Mouse (Mus musculus): Measurements from ENCODE around the gene Vstm5. TPM values are rescaled to one million over a fixed set of nuclear protein-coding genes. Genes with fewer than 3 reads are reported as not detected.
"Not testable (repeated sequence)": the region's sequence is repeated elsewhere in the genome, so short reads cannot be mapped to it uniquely, and the experiment has no call there.

Vstm5 gene
- polyA plus RNA-seq, 1 experiment from 2014 or later: 28.4 TPM

GRCm38 (mm10) chr9:15301399-15301798, 62.6 kb downstream of the Vstm5 start:
- no peak for ATAC-seq (ENCODE audit: low FRiP score, low read depth)
- Histone ChIP-seq H3K4me3 (no peak overlapping the region), H3K9ac (no peak overlapping the region), H3K36me3 (peaks cover 5% of the 10 kb centered on the region; the same call in 1 of the 2 replicates), H3K27me3 (no peaks in the 10 kb centered on the region), H3K4me2 (no peak overlapping the region), H3K27ac (replicated peaks) (0 out of 2 replicates have a peak overlapping the region, but pooled peaks have one; percentile 42), H3K9me3 (no peaks in the 10 kb centered on the region), H3K4me1 (replicated peaks) (peaks cover 16% of the 10 kb centered on the region; the same call in 1 of the 2 replicates)
- WGBS: 65% methylated on average over 6 of the region's 6 CpGs

DNA sequence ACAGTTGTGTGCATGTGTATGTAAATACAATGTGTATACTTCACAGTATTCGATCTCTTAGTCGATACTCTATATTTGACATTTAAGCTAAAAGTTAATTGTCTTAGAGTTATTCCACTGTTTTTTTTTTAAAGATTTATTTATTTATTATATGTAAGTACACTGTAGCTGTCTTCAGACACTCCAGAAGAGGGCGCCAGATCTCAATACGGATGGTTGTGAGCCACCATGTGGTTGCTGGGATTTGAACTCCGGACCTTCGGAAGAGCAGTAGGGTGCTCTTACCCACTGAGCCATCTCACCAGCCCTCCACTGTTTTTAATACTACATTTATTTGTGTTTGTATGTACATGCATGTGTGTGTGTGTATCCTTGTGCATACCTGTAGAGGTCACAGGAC, 63.2 kb downstream of the Vstm5 start:
- ATAC-seq (ENCODE audit: low FRiP score, low read depth): not testable (repeated sequence)

GRCm38 (mm10) chr9:15302881-15303280, 64.0 kb downstream of the Vstm5 start:
- Histone ChIP-seq H3K4me1 (replicated peaks) (peaks cover 30% of the 10 kb centered on the region), H3K9ac (no peak overlapping the region), H3K4me2 (no peak overlapping the region), H3K27me3 (no peaks in the 10 kb centered on the region), H3K4me3 (no peak overlapping the region), H3K27ac (replicated peaks) (no peak overlapping the region), H3K9me3 (no peaks in the 10 kb centered on the region), H3K36me3 (no peaks in the 10 kb centered on the region)
- no peak for ATAC-seq (ENCODE audit: low FRiP score, low read depth)
- 67% methylated on average over 2 of the region's 2 CpGs for WGBS

More for the DNA sequence above, 63.2 kb downstream of the Vstm5 start:
- H3K4me3 ChIP-seq; H3K27me3 ChIP-seq; H3K9me3 ChIP-seq; H3K36me3 ChIP-seq; H3K4me2 ChIP-seq; H3K27ac ChIP-seq (replicated peaks); H3K9ac ChIP-seq: not testable (repeated sequence)
- 82% methylated on average over 6 of the region's 6 CpGs for WGBS
- H3K4me1 ChIP-seq (replicated peaks): peaks cover 21% of the 10 kb centered on the region

DNA sequence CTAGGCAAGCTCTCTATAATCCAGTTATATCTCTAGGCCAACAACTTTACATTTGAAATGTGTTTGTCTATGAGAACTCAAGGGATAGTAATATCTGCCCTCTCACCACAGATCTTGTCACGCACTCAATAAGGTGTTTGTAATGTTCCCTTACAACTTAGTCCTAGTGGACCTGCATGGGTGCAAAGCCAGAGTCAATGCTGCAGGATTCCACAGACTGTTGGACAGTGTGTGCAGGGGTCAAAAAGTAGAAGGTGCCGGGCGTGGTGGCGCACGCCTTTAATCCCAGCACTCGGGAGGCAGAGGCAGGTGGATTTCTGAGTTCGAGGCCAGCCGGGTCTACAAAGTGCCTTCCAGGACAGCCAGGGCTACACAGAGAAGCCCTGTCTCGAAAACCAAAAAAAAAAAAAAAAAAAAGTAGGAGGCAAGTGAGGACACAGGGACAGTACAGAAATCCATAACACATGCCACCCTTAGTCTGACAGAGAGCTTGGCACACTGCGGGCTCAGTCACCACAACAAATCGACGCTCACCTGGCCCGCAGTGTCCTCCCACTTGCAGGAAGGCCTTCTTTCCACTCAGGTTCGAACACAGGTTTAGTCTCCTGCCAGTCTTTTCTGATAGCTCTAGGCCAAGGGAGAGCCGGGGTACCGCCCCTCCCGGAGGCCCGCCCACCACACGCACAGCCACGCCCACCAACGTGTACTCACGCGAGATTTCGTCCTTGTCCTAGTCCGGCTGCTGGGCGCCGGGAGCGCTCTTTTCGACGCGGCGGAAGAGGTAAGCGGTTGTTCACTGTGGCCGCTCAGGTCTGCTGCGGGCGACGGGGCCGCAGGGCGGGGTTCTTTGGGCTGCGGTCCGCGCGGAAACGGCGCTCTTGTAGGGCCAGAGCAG, 66.9 kb downstream of the Vstm5 start, which contains the start of gene Taf1d:
Taf1d (plus strand) TSS at position 712 of the 895 bp plus-strand sequence.
- ATAC-seq (ENCODE audit: low FRiP score, low read depth): peak; percentile 99
- 13% methylated on average over 45 of the region's 45 CpGs for WGBS
- H3K4me2 ChIP-seq: peak within 1 kb of the TSS; percentile 87

GRCm38 (mm10) chr9:15306398-15307119, 67.7 kb downstream of the Vstm5 start, which contains the start of gene 4931406C07Rik:
4931406C07Rik (minus strand) TSS chr9:15306448.
- ATAC-seq (ENCODE audit: low FRiP score, low read depth): peak; percentile 90
- H3K27ac ChIP-seq (replicated peaks): peak within 1 kb of the TSS; percentile 88
- no peaks in the 10 kb centered on the region for H3K27me3 ChIP-seq
- H3K4me2 ChIP-seq: peak within 1 kb of the TSS; percentile 87
- peak within 1 kb of the TSS; percentile 80 for H3K4me3 ChIP-seq
- peaks cover 29% of the 10 kb centered on the region for H3K36me3 ChIP-seq
- peak within 1 kb of the TSS; percentile 78 for H3K9ac ChIP-seq
- H3K4me1 ChIP-seq (replicated peaks): peaks cover 47% of the 10 kb centered on the region
- H3K9me3 ChIP-seq: no peaks in the 10 kb centered on the region
- WGBS: under 1% methylated on average over 35 of the region's 35 CpGs

More for the DNA sequence above, 66.9 kb downstream of the Vstm5 start, which contains the start of gene Taf1d:
- no peaks in the 10 kb centered on the region for H3K9me3 ChIP-seq
- peak within 1 kb of the TSS; percentile 80 for H3K4me3 ChIP-seq
- H3K9ac ChIP-seq: peak within 1 kb of the TSS; percentile 78
- no peaks in the 10 kb centered on the region for H3K27me3 ChIP-seq
- peaks cover 24% of the 10 kb centered on the region for H3K36me3 ChIP-seq
- peak within 1 kb of the TSS; percentile 88 for H3K27ac ChIP-seq (replicated peaks)
- peaks cover 50% of the 10 kb centered on the region for H3K4me1 ChIP-seq (replicated peaks)

GRCm38 (mm10) chr9:15307257-15307656, 68.4 kb downstream of the Vstm5 start:
- Histone ChIP-seq H3K4me3 (peak overlapping the region; percentile 80), H3K36me3 (peaks cover 36% of the 10 kb centered on the region), H3K4me1 (replicated peaks) (peaks cover 46% of the 10 kb centered on the region), H3K27me3 (no peaks in the 10 kb centered on the region), H3K9me3 (no peaks in the 10 kb centered on the region), H3K9ac (peak overlapping the region; percentile 78), H3K4me2 (peak overlapping the region; percentile 87), H3K27ac (replicated peaks) (no peak overlapping the region)
- WGBS: 9% methylated on average over 6 of the region's 6 CpGs
- no peak for ATAC-seq (ENCODE audit: low FRiP score, low read depth)

GRCm38 (mm10) chr9:15308254-15308653, 69.4 kb downstream of the Vstm5 start:
- no peaks in the 10 kb centered on the region for H3K27me3 ChIP-seq
- no peak overlapping the region for H3K9ac ChIP-seq
- H3K4me3 ChIP-seq: no peak overlapping the region
- ATAC-seq (ENCODE audit: low FRiP score, low read depth): no peak
- 66% methylated on average over 2 of the region's 2 CpGs for WGBS
- H3K36me3 ChIP-seq: peaks cover 42% of the 10 kb centered on the region
- 0 out of 2 replicates have a peak overlapping the region, but pooled peaks have one; percentile 87 for H3K4me2 ChIP-seq
- no peak overlapping the region for H3K27ac ChIP-seq (replicated peaks)
- no peaks in the 10 kb centered on the region for H3K9me3 ChIP-seq
- peaks cover 46% of the 10 kb centered on the region for H3K4me1 ChIP-seq (replicated peaks)

Other genes with a start within 250 kb of the Vstm5 start
- 171 and 184 TPM in 2 replicates for gene Panx1, start 193.6 kb upstream of the Vstm5 start, polyA plus RNA-seq (2015; fragmentation: Nextera tagmentation; extraction: Ambion mirVana)
- gene Hephl1, start 126.9 kb upstream of the Vstm5 start, polyA plus RNA-seq (2015; fragmentation: Nextera tagmentation; extraction: Ambion mirVana): not detected in 2 replicates
- 32.0 and 34.0 TPM in 2 replicates for gene Med17, start 40.9 kb downstream of the Vstm5 start, polyA plus RNA-seq (2015; fragmentation: Nextera tagmentation; extraction: Ambion mirVana)
- gene Taf1d, start 67.2 kb downstream of the Vstm5 start, polyA plus RNA-seq (2015; fragmentation: Nextera tagmentation; extraction: Ambion mirVana): 43.9 and 48.5 TPM in 2 replicates
- 14.5 and 15.7 TPM in 2 replicates for gene 4931406C07Rik, start 67.4 kb downstream of the Vstm5 start, polyA plus RNA-seq (2015; fragmentation: Nextera tagmentation; extraction: Ambion mirVana)
- gene Cep295, start 118.7 kb downstream of the Vstm5 start, polyA plus RNA-seq (2015; fragmentation: Nextera tagmentation; extraction: Ambion mirVana): 12.3 and 12.7 TPM in 2 replicates